Mouse (Mus musculus): Measurements from ENCODE around the gene Pias4. TPM values are rescaled to one million over a fixed set of nuclear protein-coding genes. Genes with fewer than 3 reads are reported as not detected.
"Not testable (repeated sequence)": the region's sequence is repeated elsewhere in the genome, so short reads cannot be mapped to it uniquely, and the experiment has no call there.

Gene Pias4
- 48.6 and 51.2 TPM in 2 replicates for polyA plus RNA-seq (2015; fragmentation: Nextera tagmentation; extraction: Ambion mirVana)

GRCm38 (mm10) chr10:81167200-81168086, at the start of gene Pias4:
Gene Pias4, minus strand, starts transcription at chr10:81167923.
- H3K27ac ChIP-seq: peak within 1 kb of the TSS; percentile 90
- H3K4me1 ChIP-seq: peaks cover 41% of the 10 kb centered on the region
- peaks cover 25% of the 10 kb centered on the region for H3K36me3 ChIP-seq
- WGBS: under 1% methylated on average over 57 of the region's 64 CpGs
- peak within 1 kb of the TSS; percentile 91 for H3K4me3 ChIP-seq (replicated peaks)
- ATAC-seq (replicated peaks; ENCODE audit: low FRiP score): peak; percentile 88
- no peaks in the 10 kb centered on the region for H3K9me3 ChIP-seq (replicated peaks)
- peak within 1 kb of the TSS; percentile 89 for H3K4me2 ChIP-seq
- H3K9ac ChIP-seq: peak within 1 kb of the TSS; percentile 86
- no peaks in the 10 kb centered on the region for H3K27me3 ChIP-seq

DNA sequence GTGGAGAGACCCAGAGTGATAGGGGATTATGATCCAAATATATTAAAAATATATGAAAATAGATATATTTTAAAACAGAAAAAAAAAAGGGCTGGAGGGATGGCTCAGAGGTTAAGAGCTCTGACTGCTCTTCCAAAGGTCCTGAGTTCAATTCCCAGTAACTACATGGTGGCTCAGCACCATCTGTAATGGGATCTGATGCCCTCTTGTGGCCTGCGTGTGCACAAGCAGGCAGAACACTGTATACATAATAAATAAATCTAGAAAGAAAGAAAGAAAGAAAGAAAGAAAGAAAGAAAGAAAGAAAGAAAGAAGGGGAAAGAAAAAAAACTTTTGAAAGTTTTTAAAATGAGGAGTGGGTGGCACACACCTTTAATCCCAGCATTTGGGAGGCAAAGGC, 49.5 kb upstream of the Pias4 start:
- H3K9ac ChIP-seq; H3K4me3 ChIP-seq (replicated peaks); H3K27ac ChIP-seq; H3K36me3 ChIP-seq; H3K27me3 ChIP-seq; H3K4me1 ChIP-seq; ATAC-seq (replicated peaks; ENCODE audit: low FRiP score); H3K4me2 ChIP-seq; H3K9me3 ChIP-seq (replicated peaks): not testable (repeated sequence)
- 27% methylated on average over 1 of the region's 1 CpGs for WGBS

DNA sequence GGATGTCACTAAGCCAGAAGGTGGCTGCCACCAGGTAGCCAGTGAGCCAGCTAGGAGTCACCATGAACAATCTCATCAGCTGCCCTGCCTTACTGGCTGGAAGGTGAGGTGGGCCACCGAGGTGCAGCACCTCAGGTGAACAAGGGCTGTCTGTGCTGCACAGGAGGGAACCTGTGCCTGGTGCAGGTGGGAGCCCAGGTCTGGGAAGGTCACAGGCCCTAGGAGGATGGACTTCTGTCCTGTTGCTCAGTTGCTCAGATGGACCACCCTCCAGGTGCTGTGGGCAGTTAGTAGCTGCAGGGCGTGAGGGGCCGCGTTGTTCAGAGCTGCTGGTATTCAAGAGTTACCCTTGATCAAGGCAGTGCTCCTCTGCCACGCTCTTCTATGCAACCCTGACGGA, 49.1 kb upstream of the Pias4 start:
- no peak overlapping the region for H3K4me2 ChIP-seq
- H3K4me3 ChIP-seq (replicated peaks): no peak overlapping the region
- ATAC-seq (replicated peaks; ENCODE audit: low FRiP score): no peak
- WGBS: 80% methylated on average over 6 of the region's 6 CpGs
- no peak overlapping the region for H3K9ac ChIP-seq
- H3K9me3 ChIP-seq (replicated peaks): no peaks in the 10 kb centered on the region
- H3K27me3 ChIP-seq: peaks cover 7% of the 10 kb centered on the region; the same call in 1 of the 2 replicates
- no peak overlapping the region for H3K27ac ChIP-seq
- 0 out of 2 replicates have a peak, but pooled peaks cover 2% of the 10 kb centered on the region for H3K4me1 ChIP-seq
- H3K36me3 ChIP-seq: no peaks in the 10 kb centered on the region

- Histone ChIP-seq H3K4me2 (no peak overlapping the region), H3K9ac (no peak overlapping the region), H3K9me3 (replicated peaks) (no peaks in the 10 kb centered on the region), H3K36me3 (no peaks in the 10 kb centered on the region), H3K27ac (no peak overlapping the region), H3K27me3 (peaks cover 7% of the 10 kb centered on the region; the same call in 1 of the 2 replicates), H3K4me3 (replicated peaks) (no peak overlapping the region), H3K4me1 (0 out of 2 replicates have a peak, but pooled peaks cover 2% of the 10 kb centered on the region)
- 86% methylated on average over 6 of the region's 6 CpGs for WGBS
- ATAC-seq (replicated peaks; ENCODE audit: low FRiP score): no peak
Measured at GRCm38 (mm10) chr10:81216260-81216659, 48.5 kb upstream of the Pias4 start.

- ATAC-seq (replicated peaks; ENCODE audit: low FRiP score): no peak
- Histone ChIP-seq H3K27me3 (0 out of 2 replicates have a peak, but pooled peaks cover 3% of the 10 kb centered on the region), H3K4me2 (no peak overlapping the region), H3K4me1 (no peaks in the 10 kb centered on the region), H3K27ac (no peak overlapping the region), H3K9me3 (replicated peaks) (no peaks in the 10 kb centered on the region; the same call in 1 of the 2 replicates), H3K9ac (no peak overlapping the region), H3K36me3 (no peaks in the 10 kb centered on the region), H3K4me3 (replicated peaks) (no peak overlapping the region)
- 89% methylated on average over 5 of the region's 5 CpGs for WGBS
Measured at GRCm38 (mm10) chr10:81210154-81210553, 42.4 kb upstream of the Pias4 start.

- H3K4me2 ChIP-seq: no peak overlapping the region
- H3K27ac ChIP-seq: no peak overlapping the region
- H3K9ac ChIP-seq: no peak overlapping the region
- no peak; the same call in 1 of the 2 replicates for ATAC-seq (replicated peaks; ENCODE audit: low FRiP score)
- WGBS: 76% methylated on average over 4 of the region's 4 CpGs
- H3K36me3 ChIP-seq: no peaks in the 10 kb centered on the region
- H3K4me1 ChIP-seq: no peaks in the 10 kb centered on the region
- no peaks in the 10 kb centered on the region for H3K9me3 ChIP-seq (replicated peaks)
- no peak overlapping the region for H3K4me3 ChIP-seq (replicated peaks)
- H3K27me3 ChIP-seq: peaks cover 27% of the 10 kb centered on the region
Measured at GRCm38 (mm10) chr10:81204137-81204536, 36.4 kb upstream of the Pias4 start.

GRCm38 (mm10) chr10:81202978-81203720, 35.4 kb upstream of the Pias4 start:
- Histone ChIP-seq H3K27me3 (peaks cover 35% of the 10 kb centered on the region), H3K36me3 (no peaks in the 10 kb centered on the region), H3K9me3 (replicated peaks) (no peaks in the 10 kb centered on the region), H3K4me3 (replicated peaks) (no peak overlapping the region), H3K4me1 (no peaks in the 10 kb centered on the region), H3K4me2 (no peak overlapping the region), H3K27ac (no peak overlapping the region), H3K9ac (no peak overlapping the region)
- 0 out of 2 replicates have a peak, but pooled peaks have one; percentile 42 for ATAC-seq (replicated peaks; ENCODE audit: low FRiP score)
- WGBS: 64% methylated on average over 8 of the region's 8 CpGs

GRCm38 (mm10) chr10:81201807-81202758, 34.4 kb upstream of the Pias4 start, which contains the start of gene Nmrk2:
Gene Nmrk2, minus strand, starts transcription at chr10:81202051.
- H3K9ac ChIP-seq: no peak within 1 kb of the TSS
- no peaks in the 10 kb centered on the region for H3K4me1 ChIP-seq
- H3K4me3 ChIP-seq (replicated peaks): no peak within 1 kb of the TSS
- ATAC-seq (replicated peaks; ENCODE audit: low FRiP score): no peak
- H3K4me2 ChIP-seq: no peak within 1 kb of the TSS
- H3K27ac ChIP-seq: no peak within 1 kb of the TSS
- H3K27me3 ChIP-seq: peaks cover 42% of the 10 kb centered on the region
- 62% methylated on average over 13 of the region's 13 CpGs for WGBS
- no peaks in the 10 kb centered on the region for H3K9me3 ChIP-seq (replicated peaks)
- no peaks in the 10 kb centered on the region for H3K36me3 ChIP-seq

GRCm38 (mm10) chr10:81200605-81201287, 33.0 kb upstream of the Pias4 start:
- H3K27me3 ChIP-seq: peaks cover 55% of the 10 kb centered on the region
- H3K4me3 ChIP-seq (replicated peaks): no peak overlapping the region
- no peaks in the 10 kb centered on the region for H3K9me3 ChIP-seq (replicated peaks)
- no peak overlapping the region for H3K4me2 ChIP-seq
- 74% methylated on average over 20 of the region's 20 CpGs for WGBS
- no peak overlapping the region for H3K9ac ChIP-seq
- H3K27ac ChIP-seq: no peak overlapping the region
- no peaks in the 10 kb centered on the region for H3K36me3 ChIP-seq
- ATAC-seq (replicated peaks; ENCODE audit: low FRiP score): no peak
- no peaks in the 10 kb centered on the region for H3K4me1 ChIP-seq

DNA sequence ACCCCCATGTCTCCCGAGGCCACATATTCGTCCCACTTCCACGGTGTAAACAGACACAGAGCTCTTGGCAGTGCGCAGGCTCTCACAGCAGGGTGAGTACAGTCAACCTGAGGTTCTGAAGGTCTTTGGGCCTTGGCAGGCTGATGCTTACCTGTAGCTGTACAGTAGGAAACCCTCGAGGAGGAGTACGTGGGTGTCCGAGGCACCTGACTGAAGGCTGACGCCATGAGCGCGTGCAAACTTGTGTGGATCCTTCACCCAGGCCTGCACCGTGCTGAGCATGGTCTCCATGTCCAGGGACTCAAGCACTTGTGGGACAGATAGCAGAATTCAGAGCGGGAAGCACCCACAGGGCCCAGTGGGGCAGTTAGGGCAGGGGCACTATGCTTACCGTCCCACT, 32.4 kb upstream of the Pias4 start:
- Histone ChIP-seq H3K36me3 (no peaks in the 10 kb centered on the region), H3K9me3 (replicated peaks) (no peaks in the 10 kb centered on the region), H3K27ac (no peak overlapping the region), H3K9ac (no peak overlapping the region), H3K27me3 (peaks cover 58% of the 10 kb centered on the region), H3K4me3 (replicated peaks) (no peak overlapping the region), H3K4me2 (no peak overlapping the region), H3K4me1 (no peaks in the 10 kb centered on the region)
- ATAC-seq (replicated peaks; ENCODE audit: low FRiP score): no peak
- WGBS: 88% methylated on average over 13 of the region's 13 CpGs

- no peak overlapping the region for H3K9ac ChIP-seq
- H3K27me3 ChIP-seq: peaks cover 68% of the 10 kb centered on the region
- no peaks in the 10 kb centered on the region for H3K36me3 ChIP-seq
- no peak overlapping the region for H3K4me2 ChIP-seq
- H3K9me3 ChIP-seq (replicated peaks): no peaks in the 10 kb centered on the region
- peaks cover 8% of the 10 kb centered on the region for H3K4me1 ChIP-seq
- no peak overlapping the region for H3K27ac ChIP-seq
- 83% methylated on average over 6 of the region's 6 CpGs for WGBS
- no peak overlapping the region for H3K4me3 ChIP-seq (replicated peaks)
- ATAC-seq (replicated peaks; ENCODE audit: low FRiP score): no peak
Measured at GRCm38 (mm10) chr10:81198990-81199389, 31.3 kb upstream of the Pias4 start.
